Mouse (Mus musculus) brain, embryonic 14.5 days (tissue): Measurements from ENCODE around the gene Ntf5.

Experiments used
- CTCF ChIP-seq: fragments of 200-500 bp; IDR thresholded peaks from 2 replicates; pipeline ENCODE4 v1.5.1; 2012; ENCODE audit warnings: inconsistent platforms, mild to moderate bottlenecking, moderate library complexity, borderline replicate concordance; ENCODE audit not compliant: insufficient read depth, insufficient read length; ENCODE audit errors: extremely low read depth
- POLR2A ChIP-seq: fragments of 200-500 bp; IDR thresholded peaks from 2 replicates; pipeline ENCODE4 v1.6.1; 2012; ENCODE audit warnings: mild to moderate bottlenecking, inconsistent platforms, borderline replicate concordance; ENCODE audit not compliant: poor library complexity, insufficient read depth, insufficient read length, severe bottlenecking; ENCODE audit errors: extremely low read depth

DNA sequence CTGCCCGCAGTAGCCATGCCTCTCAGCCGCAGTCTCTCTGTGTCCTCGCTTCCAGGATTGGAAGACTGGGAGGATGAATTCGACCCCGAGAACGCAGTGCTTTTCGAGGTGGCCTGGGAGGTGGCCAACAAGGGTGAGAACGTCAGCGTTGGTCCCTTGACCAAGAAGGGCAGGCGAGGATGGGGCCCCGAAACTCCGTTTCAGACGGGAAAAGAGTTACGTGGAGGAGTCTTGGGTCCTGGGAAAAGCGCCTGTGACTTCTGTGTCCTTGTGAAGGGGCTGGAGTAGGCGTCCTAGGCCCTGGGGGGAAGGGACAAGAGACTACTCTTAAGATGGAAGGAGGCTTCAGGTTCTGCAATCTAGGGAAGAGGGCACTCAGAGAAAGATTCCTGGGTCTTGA is 21.5 kb downstream of the Ntf5 start:
- no peak for TF ChIP-seq CTCF
- TF ChIP-seq POLR2A = no peak
